Mouse (Mus musculus) gastrocnemius, postnatal 36 days (tissue): ENCODE measurements around the gene Tssk3. TPM values are rescaled to one million over a fixed set of nuclear protein-coding genes. Genes with fewer than 3 reads are reported as not detected.
"Not testable (repeated sequence)": the region's sequence is repeated elsewhere in the genome, so short reads cannot be mapped to it uniquely, and the experiment has no call there.

Experiments
- DNase-seq, 2 experiments: peaks; one replicate each; pipeline ENCODE4 v3.0.0; 2022
- intact Hi-C: fragments of 180-260 bp; cut with DNase I; formaldehyde crosslinking; loops from one replicate; pipeline ENCODE4 v1.15.1; 2025
- total RNA-seq, 2 experiments: library from RNA; stranded (reverse); gene quantifications; 2 replicates each; pipeline ENCODE4 v1.2.3; 2021

Gene Tssk3
- total RNA-seq, 2 experiments from 2014 or later: not detected

DNA sequence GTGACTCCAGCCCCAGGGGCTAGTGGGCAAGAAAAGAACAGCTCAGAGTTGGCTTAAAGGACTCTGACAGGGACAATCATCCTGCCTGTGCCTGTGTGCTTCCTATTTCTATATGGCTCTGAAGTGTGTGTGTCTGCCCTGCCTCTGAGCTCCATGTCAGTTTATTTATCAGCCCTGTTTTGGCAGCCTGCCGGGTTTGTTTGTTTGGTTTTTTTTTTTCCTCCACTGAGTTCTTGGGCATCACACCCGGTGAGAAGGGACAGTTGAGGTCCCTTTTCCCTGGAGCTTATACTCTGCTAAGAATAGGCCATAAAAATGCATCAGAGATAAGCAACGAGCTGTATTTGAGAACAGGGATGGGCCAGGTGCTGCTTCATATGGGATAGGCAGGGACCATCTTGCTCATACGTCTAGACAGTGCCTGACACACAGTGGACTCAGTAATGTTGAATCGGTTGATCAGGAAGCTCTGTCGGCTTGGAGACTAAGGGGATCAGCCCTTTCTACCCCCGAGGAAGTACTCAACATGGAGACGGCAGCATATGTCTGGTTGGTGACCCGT lies 11.6 kb upstream of the Tssk3 start:
- intact Hi-C loops: no loop called here
- no peak for DNase-seq

DNA sequence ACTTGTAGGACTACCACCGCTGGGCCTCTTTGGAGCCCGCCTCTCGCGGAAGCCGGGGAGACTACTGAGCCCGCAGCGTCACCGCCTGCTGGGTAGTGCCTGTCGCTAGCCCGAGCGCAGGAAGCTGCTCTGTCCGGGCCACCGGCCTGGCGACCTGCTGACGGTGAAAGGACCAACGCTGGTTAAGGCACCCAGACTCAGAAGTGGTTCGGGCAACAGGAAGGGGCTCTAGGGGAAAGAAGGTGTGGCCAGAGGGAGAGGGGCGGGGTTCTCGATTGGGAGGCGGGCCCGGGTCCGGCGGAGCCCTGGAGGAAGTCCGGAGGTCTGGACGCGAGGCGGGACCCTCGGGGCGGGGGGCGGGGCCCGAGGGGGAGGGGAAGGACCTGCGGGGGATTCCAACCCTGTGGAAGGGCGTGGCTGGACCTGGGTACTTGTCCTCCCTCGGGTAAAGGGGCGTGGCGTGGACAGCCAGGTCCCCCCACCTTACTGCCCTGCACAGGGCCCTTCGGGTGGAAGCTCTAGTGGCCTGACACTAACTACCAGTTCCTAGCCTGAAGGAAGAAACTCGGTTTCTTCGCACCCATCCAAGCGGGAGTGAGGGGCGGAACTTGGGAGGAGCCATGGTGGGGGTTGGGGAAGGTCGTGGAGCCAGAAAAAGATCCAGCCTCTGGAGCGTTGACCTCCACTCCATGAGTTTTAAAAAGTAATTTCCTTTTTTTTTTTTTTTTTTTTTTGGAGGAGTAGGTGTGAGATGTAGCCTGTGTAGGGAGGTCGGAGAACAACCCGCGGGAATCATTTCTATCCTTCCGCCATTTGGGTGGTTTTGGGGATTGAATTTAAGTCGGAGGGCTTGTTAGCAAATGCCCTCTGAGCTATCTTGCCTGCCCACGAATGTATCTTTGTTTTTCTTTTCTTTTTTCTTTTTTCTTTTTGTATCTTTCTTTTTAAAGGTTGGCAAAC lies 10.1 kb upstream of the Tssk3 start:
- intact Hi-C loops: no loop called here

DNA sequence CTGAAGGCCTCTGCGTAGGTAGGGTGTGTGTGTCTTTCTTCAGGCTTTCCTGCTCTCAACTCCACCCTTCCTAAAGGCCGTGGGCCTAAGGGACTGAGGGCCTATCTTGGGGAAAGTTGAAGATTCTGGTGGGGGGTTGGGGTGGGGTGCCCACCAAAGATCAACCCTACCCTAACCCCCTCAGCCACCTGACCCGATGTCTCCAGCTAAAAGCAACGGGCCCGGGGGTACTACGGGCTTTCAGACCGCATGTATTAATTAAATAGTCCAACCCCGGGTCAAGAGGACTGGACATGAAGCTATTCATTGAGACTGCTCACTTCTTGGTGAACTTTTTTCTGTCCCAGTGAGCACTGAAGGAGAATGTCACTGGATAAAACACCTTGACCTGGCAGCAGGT lies 9.2 kb upstream of the Tssk3 start:
- intact Hi-C loops: no loop called here

More for the DNA sequence above, 10.1 kb upstream of the Tssk3 start:
- DNase-seq: peak; percentile 83 to 85

DNA sequence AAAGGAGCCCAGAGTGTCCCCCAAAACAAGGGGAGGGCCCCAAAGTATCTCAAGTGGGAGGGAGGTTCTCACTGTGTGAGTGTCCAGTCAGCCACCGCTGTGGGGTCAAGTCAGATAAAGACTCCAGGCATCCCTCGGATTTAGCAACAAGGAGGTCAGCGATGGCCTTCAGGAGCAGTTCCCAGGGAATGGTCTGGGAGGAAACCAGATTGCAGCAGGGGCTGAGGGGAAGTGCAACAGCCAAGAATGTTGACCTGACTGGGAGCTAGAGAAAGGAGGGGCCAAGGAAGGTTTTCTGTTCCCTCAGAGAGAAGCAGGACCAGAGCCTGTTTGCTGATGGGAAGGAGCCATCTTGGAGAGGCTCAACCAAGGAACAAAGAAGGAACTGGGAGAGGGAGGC lies 8.1 kb upstream of the Tssk3 start:
- DNase-seq: no peak
- intact Hi-C loops: no loop called here

More for the DNA sequence above, 9.2 kb upstream of the Tssk3 start:
- no peak for DNase-seq

DNA sequence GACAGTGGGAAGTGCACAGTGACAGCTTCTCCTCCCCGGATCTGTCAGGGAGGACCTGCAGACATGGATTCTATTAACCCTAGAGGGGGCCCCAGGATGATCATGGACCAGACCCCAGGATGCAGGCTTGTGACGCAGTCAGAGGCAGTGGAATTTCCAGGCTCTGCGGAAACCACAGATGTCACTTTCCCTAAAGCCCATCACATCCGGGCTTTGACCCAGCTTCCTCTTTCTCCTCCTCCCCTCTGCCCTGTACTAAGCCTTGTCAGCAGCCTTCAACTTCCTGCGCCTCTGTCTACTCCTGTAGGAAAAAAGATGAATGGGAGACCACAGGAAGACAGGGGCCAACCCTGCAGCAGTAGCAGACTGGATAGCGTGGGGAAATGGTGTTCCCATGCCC lies 5.8 kb upstream of the Tssk3 start:
- intact Hi-C loops: no loop called here
- no peak for DNase-seq

GRCm38 (mm10) chr4:129495672-129496562 lies 5.1 kb upstream of the Tssk3 start:
- no peak for DNase-seq
- intact Hi-C loops: no loop called here

DNA sequence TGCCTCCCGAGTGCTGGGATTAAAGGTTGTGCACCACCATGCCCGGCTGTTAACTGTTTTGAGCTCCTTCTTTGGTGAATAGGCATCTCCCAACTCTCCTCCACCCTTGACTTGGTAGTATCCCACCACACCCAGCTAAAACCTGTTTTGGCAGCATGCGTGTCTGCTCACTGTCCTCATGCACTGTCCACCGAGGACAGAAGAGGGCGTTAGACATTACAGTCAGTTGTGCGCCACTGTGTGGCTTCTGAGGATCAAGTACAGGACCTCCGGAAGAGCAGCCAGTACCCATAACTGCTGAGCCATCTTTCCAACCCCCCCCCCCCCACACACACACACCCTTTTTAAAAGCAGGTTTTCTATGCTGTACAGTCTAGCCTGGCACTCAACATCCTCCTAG lies 3.9 kb upstream of the Tssk3 start:
- no peak for DNase-seq
- intact Hi-C loops: no loop called here

- DNase-seq: no peak
- intact Hi-C loops: no loop called here
These were observed 9.7 kb downstream of the Tssk3 start for GRCm38 (mm10) chr4:129481090-129481489.

GRCm38 (mm10) chr4:129479863-129480262 lies 11.0 kb downstream of the Tssk3 start:
- no peak for DNase-seq
- intact Hi-C loops: no loop called here

DNA sequence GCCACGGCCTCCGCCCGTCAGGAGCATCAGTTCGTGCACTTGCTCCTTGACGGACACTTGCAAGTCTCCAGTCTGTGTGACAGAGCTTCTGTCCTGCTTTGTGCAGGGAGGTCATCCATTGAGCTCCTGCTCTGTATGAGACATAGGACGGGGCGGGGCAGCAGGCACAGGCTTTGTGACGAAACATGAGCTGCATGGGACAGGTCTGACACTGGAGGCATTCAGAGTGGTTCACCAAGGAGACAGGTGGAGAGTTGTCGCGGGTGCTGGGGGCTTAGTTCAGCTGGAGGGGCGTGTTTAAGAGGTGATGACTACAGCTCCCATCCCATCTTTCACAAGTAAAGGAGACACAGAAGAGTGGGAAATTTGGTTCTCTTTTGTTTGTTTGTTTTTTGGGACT lies 14.8 kb downstream of the Tssk3 start:
- DNase-seq: no peak
- intact Hi-C loops: no loop called here

DNA sequence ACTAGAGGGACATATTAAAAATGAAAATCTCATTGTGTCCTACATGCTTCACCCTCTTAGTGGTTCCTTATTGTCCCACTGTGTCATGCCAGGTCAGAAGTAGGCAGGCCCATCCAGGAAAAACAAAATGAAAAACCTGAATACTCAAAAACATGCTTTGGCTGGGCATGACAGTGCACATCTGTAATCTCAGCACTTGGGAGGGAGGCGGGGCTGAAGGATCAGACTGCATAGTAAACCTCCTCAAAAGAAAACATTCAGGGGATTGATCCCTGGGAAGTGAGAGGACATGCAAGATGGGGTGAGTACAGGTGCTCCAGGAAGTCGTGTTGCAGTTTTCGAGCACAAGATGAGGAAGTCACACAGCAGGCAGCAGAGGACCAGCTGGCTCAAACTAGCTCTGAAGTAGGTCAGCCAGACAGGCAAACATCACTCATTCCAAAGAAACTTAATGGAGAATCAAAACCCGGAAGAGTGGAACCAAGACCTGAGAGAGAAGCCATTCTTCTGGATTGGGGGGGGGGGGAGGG lies 26.5 kb downstream of the Tssk3 start:
- intact Hi-C loops: no loop called here
- no peak for DNase-seq

DNA sequence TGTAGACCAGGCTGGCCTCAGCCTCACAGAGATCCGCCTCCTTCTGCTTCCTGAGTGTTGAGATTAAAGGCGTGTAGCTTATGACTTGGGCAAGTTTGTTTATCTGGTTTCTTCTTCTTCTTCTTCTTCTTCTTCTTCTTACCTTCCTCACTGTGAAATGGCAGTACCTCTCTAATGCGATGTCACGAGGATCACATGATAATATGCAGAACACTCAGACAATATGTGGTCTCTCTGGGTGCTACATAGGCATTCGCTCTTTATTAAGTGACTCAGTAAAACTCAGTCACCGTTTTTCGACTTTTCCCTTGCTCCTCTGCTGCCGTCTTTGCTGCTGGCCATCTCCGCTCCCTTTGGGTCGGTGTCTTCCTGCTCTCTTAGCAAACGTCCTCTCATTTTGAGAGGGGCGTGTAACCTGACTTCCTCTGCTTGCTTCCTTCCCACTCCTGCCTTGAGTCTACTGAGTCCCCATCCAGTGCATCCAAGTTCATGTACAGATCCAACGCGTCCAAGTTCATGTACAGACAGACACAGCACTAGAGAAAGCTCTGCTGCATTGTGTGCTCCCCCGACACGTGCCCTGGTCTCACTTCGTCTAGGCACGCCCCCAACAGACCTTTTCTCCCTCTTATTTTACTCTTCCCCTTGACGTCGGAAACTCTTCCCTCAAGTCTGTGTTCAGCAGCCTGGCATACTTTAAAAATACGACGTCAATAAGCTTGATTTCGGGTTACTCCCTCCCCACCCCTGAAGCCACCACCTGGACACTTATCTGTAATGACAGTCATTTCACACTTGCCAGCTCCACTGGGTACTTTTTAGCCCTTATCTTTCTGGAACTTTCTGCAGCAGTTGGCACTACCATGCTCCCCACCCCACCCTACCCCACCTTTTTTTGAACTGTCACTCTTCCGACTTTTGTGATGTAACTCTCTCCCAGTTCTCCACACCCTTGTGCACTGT lies 27.4 kb downstream of the Tssk3 start:
- intact Hi-C loops: no loop called here
- DNase-seq: no peak

- intact Hi-C loops: no loop called here
- no peak for DNase-seq
These were observed 28.7 kb downstream of the Tssk3 start for GRCm38 (mm10) chr4:129462118-129462517.

DNA sequence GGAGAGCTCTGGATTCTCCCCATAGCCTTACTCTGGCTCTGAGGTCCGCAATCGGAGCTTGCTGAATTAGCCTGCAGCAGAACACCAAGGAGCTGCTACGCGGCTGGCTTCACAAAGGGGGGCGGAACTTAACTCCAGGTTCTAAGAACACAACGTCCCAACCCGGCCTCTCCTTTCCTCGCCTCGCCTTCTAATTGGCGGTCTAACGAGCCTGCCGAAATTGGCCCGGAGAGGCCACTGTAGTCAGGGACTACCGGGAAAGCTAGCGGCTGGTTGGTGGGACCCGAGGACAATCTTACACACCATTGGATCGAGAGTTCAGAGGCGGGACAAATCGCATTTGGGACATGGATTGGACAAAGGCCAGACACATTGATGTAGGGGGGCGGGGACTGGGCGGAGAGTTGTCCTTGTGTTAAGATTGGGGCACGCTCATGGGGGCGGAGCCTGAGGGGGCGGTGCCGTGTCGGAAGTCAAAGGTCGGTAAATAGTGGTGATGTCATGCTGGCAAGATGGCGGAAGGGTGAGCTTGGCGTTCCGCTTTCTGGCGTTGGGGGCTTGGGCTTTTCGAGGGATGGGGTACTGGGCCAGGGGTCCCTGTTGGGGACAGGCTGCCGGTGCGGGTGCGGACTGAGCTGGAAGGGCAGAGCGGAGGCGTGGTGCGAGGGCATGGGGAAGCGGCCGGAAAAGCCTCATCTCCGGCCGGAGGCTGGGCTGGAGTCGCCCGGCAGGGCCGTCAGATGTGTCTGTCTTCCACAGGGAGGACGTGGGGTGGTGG lies 29.4 kb downstream of the Tssk3 start, which contains the start of gene Bsdc1:
Gene Bsdc1 (plus strand): TSS at position 399 of the 778 bp plus-strand sequence.
- DNase-seq: peak; percentile 99 to 100
- intact Hi-C loops: no loop called here

GRCm38 (mm10) chr4:129460827-129461182 lies 30.0 kb downstream of the Tssk3 start:
- intact Hi-C loops: no loop called here
- no peak for DNase-seq

GRCm38 (mm10) chr4:129459726-129460125 lies 31.1 kb downstream of the Tssk3 start:
- intact Hi-C loops: loop anchor here (10.0 kb wide), 2 partner anchors 255 to 325 kb away; partner anchors contain the start of gene Fndc5
- no peak for DNase-seq

DNA sequence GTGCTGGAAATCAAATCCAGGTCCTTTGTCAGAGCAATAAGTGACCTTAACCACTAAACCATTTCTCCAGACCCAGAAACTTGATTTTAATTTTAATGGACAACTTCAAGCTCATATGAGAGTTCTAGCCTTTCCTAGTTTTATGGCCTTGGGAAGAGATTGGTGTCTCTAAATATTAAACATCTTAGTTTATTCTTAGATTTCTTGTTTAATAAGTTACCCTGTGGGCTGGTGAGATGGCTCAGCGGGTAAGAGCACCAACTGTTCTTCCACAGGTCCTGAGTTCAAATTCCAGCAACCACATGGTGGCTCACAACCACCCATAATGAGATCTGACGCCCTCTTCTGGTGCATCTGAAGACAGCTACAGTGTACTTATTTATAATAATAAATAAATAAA lies 33.5 kb downstream of the Tssk3 start:
- not testable (repeated sequence) for DNase-seq
- intact Hi-C loops: loop anchor here (10.0 kb wide), 2 partner anchors 253 to 323 kb away; partner anchors contain the start of gene Fndc5

GRCm38 (mm10) chr4:129456126-129456525 lies 34.7 kb downstream of the Tssk3 start:
- intact Hi-C loops: loop anchor here (10.0 kb wide), 2 partner anchors 251 to 321 kb away; partner anchors contain the start of gene Fndc5
- DNase-seq: no peak
